Mouse (Mus musculus) thymus, postnatal 36 days (tissue): ENCODE results near the gene Fnbp1.
A peak's percentile ranks its signal among the peaks of the same experiment; 100 is the strongest.

Source experiments
- DNase-seq, 2 experiments: peaks; one replicate each; pipeline ENCODE4 v3.0.0; 2022; ENCODE audit warnings: mixed read lengths in 2 of 2

The Fnbp1 gene

DNA sequence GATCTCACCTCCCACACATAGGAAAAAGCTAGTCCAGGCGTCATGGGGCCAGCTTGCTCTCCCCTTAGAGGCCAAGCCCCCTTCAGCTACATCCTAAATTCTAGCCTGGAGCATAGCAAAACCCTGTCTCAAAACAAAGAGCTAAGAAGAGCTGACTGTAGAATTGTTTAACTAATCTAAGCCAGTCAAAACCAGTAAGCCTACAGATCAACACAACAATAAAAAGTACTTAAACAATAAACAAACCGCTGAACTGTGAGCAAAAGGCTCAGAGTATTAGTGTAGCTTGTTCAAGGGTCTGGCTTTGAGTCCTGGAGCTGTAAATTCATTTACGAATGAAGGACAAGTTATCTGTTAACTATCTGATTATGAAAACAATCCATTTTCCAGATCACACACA, 50.6 kb downstream of the Fnbp1 start:
- no peak for DNase-seq

DNA sequence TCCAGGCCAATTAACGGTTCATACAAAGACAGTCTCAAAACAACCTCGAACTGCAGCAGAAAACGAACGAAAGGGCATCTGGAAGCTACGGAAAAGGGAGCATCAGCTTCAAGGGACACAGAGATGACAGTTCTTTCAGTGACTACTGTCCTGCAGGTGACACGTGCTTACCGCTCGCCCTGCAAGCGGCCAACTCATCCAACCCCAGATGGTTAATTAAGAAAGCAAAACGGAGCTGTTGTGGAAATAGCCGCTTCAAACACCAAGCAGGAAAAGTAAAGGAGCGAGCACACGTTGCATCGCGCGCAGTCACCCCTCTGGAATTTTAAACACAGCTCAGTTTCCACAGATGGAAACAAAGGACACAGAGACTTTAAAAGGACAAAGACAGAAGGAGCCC, 52.2 kb downstream of the Fnbp1 start:
- no peak for DNase-seq

DNA sequence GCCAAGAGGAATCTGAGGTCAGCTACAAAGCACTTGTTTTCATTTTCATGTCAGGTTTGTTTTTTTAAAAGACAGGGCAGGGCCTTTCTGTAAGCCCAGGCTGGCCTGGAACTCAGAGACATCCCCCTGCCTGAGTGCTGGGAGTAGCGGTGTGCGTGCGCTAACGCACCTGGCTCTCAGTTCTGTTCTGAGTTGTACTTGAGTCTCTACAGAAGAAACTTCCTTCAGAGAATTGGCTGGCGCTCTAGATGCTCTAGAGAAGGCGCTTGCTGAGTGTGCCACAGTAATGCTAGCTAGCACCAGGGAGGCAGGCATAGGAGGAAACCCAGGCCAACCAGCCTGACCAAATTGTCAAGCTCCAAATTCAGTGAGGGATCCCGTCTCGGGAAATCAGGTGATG, 52.9 kb downstream of the Fnbp1 start:
- peak; percentile 37 to 64 for DNase-seq

DNA sequence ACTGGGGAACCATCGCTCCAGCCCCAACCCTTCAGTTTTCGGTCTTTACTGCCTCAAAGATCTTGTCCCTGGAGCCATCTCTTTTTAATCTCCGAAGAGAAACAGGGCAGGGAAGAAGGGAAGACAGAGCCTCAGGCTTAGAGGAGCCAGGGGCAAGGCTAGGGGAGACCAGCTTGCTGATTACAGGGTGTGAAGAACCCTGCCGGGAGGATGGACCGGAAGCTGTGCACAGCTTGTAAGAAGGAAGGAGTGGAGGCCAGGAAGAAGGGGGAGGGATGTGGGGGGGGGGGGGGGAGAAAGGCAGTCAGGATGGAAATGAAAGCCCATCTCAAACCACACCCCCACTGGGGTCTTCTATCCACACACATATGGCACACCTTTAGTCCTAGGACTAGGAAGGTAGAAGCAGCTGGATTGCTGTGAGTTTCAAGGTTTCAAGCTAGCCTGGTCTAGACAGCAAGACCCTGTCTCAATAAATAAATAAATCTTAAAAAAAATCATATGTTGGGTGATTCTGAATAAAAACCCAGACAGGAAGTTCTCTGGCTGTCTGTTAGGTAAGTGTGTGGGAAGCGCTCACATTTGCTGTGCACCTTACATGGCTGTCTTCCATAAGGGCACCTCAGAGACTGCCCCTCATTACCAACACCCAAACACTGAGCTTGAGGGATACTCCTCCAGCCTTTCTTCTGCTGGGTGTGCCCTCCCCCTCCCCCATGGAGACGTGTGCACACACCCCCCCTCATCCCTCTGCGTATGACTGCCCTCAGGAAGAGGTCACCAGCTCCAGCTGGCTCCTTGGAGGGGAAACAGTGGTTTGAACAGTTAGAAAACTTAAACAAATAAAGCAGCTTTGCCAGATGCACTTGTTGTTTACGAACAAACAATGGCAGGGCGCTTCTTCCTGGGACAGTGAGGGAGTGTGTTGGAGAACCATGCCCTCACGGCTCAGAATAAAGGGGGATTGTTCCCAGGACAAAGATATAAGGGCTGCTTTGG, 53.8 kb downstream of the Fnbp1 start:
- peak in 1 of 2 experiments; percentile 42 for DNase-seq

GRCm38 (mm10) chr2:31087085-31087484, 54.7 kb downstream of the Fnbp1 start:
- no peak for DNase-seq

- no peak for DNase-seq
Measured at GRCm38 (mm10) chr2:31086543-31086942, 55.3 kb downstream of the Fnbp1 start.

- DNase-seq, result no peak
Measured at GRCm38 (mm10) chr2:31084169-31084850, 57.5 kb downstream of the Fnbp1 start.

DNA sequence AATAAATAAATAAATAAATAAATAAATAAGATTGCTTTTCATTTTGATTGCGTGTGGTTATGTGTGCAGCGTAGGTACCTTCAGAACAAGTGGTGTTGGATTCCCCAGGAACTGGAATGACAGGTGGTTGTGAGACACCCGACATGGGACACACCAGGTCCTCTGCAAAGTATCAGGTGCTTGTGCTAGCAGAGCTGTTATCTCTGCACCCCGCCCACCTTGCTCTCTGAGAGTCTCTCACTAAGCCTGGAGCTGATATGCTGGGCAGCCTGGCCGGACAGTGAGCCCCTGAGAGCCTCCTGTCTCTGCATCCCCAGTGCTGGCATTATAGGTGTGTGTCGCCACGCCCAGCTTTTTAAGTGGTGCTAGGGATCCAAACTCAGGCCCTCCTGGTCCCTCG, 58.4 kb downstream of the Fnbp1 start:
- DNase-seq, result no peak

GRCm38 (mm10) chr2:31082639-31083038, 59.2 kb downstream of the Fnbp1 start:
- peak; percentile 16 to 32 for DNase-seq

GRCm38 (mm10) chr2:31081349-31081748, 60.5 kb downstream of the Fnbp1 start:
- DNase-seq, result no peak

DNA sequence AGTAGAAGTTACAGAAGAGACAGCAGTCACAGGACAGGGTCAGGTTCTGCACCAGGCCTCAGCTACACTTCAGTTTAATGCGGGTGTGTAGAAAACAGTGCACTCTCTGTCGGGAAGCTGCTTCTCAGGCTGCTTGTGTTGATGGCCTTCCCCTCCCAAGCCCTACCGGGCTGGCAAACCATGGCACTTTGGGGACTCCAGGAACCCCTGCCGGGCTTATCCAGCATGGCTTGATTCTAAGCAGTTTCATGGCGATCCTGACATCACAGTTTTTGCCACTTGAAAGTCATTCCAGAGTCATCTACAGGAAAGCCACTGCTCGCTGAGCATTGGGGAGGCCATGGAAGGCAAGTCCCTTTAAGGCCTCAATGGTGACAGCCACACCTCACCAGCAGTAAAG, 62.7 kb downstream of the Fnbp1 start:
- DNase-seq, result no peak

DNA sequence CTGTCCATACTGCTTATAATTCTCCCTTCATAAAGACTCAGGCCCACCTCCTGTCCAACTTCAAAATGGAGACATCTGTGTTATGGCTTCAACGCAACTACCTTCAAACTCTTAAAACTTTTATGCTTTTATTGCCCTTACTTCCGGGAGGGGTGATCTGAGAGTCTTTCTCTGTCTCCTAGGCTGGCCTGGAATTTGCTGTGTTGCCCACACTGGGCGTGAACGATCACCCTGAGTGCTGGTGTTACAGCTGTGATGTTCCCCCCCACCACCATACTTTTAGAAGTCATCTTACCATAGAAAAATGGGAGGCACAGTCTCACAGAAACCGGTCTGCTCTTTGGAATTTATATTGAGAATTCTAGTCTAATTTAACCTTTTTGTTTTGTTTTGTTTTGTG, 64.2 kb downstream of the Fnbp1 start:
- no peak for DNase-seq

GRCm38 (mm10) chr2:31076351-31077140, 65.3 kb downstream of the Fnbp1 start:
- DNase-seq, result no peak

DNA sequence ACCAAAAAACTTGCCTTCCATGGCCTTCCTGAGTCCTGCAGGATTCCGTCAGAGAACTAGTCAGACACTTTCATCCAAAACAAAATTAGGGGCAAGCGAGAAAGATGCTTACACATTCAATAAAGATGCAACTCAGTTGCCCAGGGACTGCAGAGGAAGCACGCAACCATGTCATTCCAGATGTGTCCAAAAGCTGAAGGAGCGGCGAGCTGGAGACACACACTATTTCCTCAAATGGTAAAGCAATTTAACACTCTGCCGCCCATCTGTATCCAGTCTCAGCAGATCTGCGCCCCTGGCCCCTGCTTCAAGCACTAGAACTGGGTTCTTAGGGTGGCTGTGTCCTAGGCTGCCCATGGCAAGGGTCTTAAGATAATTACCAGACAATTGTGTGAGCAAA, 66.0 kb downstream of the Fnbp1 start:
- no peak for DNase-seq

- no peak for DNase-seq
Measured at GRCm38 (mm10) chr2:31075168-31075567, 66.6 kb downstream of the Fnbp1 start.

DNA sequence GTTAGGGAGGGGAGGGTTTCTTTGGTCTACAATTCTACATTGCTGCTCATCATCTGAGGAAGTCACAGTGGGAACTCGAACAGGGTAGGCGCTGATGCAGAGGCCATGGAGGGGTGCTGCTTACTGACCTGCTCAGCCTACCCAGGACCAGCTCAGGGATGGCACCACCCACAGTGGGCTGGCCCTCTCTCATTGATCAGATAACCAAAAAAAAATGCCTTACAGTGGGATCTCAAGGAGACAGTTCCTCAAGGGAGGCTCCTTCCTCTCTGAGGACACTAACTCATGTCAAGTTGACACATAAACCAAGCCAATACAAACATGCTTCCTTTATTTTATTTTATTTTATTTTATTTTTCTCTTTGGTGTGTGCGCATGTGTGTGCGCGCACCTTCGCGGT, 72.3 kb downstream of the Fnbp1 start:
- no peak for DNase-seq

DNA sequence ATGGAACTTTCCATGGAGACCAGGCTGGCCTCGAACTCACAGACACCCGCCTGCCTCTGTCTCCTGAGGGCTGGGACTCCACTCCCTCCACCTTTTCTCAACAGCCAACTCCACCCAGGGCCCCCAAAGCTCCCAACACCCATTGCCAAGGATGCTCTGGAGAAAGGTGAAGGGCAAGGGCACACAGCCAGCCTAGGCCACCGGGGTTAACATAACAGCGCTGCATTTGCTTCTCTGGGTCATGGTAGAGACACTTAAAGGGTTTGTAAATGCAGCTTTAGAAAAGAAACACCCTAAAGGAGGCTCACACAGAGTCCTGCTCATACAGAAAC, 72.7 kb downstream of the Fnbp1 start:
- no peak for DNase-seq

DNA sequence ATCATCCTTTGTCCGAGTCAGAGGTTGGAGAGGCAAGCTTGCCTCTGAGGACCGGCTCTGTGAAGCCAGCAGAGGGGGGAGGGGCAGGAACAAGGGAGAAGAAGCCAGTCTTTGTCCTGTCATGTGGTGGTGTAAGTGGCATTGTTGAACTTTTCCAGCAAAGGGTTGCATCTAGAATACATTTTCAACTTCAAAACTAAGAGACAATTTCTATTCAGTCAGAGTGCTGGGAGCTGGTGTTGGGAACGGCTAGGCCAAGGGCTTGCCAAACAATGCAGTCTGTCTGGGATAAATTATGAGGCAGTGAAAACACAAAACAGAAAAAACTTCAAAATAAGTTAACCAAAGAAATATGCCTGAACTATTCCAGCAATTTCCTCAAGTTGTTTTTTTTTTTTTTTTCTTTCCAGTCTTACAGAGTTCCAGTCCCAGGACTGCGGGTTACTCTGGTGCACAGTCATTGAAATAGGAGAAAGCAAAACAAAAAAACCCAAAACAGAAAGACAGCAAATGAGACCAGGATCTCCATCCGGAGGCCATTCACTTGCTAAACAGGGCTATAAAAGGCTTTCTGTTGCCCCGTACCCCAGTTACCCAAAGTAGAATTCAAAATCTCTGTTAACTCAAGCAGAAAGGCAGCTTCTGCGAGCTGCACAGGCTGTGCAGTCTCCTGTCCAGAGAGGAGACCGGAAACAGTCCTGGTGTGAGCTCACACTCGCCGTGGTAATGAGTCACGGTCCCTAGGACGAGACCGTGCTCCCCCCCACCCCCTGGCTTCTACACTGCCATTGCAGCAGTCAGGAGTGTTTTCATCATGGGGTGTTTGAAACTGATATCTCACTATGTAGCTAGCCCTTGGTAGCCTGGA, 73.3 kb downstream of the Fnbp1 start:
- DNase-seq, result no peak

DNA sequence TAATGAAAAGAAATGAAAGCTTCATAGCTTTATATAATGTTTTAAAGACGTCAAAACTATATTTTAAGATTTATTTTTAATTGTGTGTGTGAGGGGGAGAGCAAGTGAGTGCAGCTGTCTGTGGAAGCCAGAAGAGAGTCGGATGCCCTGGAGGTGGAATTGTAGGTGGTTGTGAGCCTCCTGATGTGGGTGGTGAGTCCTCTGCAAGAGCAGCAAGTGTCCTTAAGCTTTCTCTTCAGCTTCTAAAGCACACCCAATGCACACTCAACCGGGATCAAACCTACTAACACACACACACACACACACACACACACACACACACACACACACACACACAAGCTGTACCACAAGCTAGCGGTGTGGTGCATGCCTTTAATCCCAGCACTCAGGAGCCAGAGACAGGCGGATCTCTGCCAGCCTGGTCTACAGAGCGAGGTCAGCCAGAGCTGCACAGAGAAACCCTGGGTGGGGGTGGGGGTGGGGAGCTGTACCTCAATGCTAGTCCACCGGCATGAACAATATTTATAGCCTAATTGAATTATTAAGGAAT, 74.0 kb downstream of the Fnbp1 start:
- no peak for DNase-seq

DNA sequence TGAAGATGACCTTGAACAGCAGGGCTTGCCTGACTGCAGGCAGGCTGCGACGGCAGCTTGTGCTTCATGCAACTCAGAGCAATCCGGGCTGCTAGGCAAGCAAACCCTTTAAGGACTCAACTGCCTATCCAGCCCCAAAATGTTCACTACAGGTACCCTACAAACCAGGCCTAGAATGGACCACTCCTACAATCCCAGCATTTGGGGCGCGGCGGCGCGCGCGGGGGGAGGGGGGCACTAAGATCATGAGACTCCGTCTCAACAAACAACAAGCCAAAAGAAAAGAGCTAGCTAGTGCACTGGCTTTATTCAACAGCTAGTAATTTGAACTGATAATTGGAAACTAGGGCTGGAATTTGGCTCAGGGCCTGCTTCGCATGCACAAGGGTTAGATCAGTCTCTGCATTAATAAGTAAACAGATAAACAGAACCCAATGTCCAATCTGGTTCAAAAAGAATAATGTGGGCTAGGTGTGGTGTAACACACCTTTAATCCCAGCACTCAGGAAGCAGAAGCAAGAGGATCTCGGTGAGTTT, 74.7 kb downstream of the Fnbp1 start:
- DNase-seq, result no peak

GRCm38 (mm10) chr2:31066019-31066789, 75.6 kb downstream of the Fnbp1 start:
- no peak for DNase-seq
